Mouse (Mus musculus) erythroid progenitor cell, adult 5-6 weeks (primary cell): ENCODE results near the gene Gpr62. TPM values are rescaled to one million over a fixed set of nuclear protein-coding genes. Genes with fewer than 3 reads are reported as not detected.

Experiments
- ATAC-seq: replicated peaks from 2 replicates; pipeline ENCODE4 v1.8.0; 2016; ENCODE audit warnings: moderate number of reproducible peaks, mild to moderate bottlenecking, moderate TSS enrichment, inconsistent platforms; ENCODE audit not compliant: poor library complexity, low FRiP score, severe bottlenecking
- total RNA-seq, 2 experiments: library from RNA; stranded (forward) in 1 of 2; stranded (reverse) in 1 of 2; fragments of 150-400 nt in 1 of 2; fragments of 186-747, 209-891 nt in 1 of 2; gene quantifications; 2 replicates each; pipeline versions ENCODE4 v1.2.3 to v1.2.4; 2015 to 2017; ENCODE audit warnings: low replicate concordance in 2 of 2

Gpr62 gene
- total RNA-seq, 2 experiments from 2014 or later: not detected

DNA sequence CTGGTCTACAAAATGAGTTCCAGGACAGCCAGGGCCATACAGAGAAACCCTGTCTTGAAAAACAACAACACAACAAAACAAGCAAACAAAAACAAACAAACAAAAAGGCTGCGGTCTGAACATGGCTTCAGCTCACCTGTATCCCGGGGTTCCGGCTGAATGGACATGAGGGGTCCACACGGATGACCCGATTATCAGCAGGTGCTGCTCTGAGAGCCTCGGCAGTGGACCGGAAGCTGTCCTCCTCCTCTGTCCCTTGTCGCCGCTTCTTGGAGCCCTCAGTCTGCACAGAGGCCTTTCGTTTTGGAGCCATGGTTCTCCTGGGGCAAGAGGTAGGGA, 9.9 kb upstream of the Gpr62 start, which contains the start of gene Rrp9:
Rrp9 (plus strand) TSS at position 301 of the 339 bp plus-strand sequence.
- ATAC-seq: no peak

DNA sequence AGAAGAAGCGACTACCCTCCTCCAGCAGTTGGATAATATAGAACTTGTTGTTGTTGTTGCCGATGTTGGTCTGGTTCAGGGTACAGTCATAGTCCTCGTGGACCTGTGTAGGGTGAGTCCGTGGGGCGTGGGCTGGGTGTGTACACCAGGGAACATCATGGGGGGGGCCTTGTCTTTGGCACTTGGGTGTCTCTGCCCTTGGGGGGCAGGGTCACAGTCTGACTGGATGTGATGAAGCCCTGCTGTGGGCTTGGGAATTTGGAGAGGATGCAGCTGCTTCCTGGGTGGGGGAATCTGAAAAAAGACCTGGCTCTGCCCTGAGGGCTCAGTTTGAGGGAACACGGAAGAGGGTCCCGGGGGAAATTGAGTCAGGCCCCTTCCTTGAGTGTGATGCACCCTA, 9.3 kb upstream of the Gpr62 start:
- ATAC-seq: no peak

DNA sequence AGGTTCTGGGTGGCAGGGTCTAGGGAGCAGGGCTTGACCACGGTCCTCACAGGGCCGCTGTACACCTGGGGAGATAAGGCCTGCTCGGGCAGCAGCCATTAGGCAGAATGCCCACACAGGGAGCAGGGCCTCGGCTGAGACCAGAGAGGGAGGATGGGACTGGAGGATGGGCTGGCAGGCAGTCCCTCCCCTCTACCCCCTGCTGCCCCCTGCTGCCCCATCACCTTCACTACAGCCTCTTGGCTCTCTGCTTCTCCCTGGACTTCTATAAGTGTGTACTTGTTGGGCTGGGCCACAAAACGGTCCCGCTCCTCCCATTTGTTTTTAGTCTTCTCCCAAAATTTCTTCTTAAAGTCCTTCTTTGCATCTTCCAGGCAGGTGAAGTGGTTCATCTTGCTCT, 8.7 kb upstream of the Gpr62 start:
- ATAC-seq: no peak

DNA sequence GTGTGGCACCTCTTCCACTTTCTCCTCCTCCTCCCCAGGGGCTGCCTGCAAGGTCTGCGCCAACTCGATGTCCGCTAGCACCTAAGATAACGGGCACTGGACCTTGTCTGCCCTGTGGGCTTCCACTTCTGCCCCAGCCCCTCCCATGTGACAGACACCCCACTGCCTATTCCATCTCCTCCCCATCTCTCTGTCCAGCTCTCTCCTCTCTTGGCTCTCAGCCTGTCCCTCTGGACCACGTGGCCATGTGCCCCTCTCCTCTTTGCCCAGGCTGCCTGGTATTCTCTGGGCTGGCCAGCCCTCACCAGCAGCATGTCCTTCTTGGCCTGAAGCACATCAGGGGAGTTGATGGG, 8.0 kb upstream of the Gpr62 start:
- ATAC-seq: no peak

DNA sequence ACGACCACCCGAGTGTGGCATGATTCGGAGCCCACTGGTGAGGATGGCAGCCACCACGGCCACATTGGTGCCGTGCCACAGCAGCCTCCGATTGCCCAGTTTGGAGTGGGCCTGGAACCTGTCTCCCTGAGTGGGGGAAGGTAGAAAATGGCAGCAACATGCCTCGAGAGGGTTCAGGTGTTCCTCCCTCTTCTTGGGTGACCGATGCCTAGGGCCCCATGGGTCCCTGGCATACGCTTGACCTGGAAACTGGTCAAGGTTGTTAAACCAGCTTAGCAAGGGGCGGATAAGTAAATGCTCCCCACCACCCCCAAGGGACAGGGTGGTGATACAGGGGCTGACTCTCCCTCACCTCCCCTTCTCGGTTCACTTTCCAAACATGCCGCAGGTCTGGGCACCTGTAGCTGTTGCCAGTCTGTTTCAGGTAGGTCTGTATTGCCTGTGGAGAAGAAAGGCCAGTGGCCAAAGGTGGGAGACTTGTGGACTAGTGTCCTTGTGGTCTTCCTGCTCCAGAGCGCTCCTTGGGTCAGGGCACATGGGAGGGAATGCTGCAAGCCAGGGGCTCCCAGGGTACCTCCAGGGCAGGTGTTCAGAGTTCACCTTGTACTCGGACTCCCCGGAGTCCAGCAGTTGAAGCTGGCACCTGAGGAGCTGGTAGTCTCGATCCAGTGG, 7.5 kb upstream of the Gpr62 start:
- ATAC-seq: no peak

DNA sequence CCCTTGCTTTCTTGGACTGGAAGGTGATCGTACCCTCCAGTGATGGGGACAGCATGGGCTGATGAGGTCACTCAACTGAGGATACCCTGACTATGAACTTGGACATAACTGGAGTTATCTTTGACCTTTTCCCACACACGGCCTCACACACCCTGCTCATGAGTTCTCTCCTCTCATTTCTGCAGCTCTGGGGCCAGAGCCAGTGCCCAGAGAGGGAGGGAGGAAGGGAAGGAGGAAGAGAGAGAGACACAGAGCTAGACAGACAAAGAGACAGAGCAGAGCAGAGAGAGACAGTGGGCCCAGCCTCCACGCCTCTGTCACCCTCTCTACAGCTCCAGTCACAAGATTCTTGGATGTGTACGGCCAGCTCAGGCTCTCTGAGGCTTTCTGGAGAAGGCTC, 6.6 kb upstream of the Gpr62 start:
- no peak for ATAC-seq

DNA sequence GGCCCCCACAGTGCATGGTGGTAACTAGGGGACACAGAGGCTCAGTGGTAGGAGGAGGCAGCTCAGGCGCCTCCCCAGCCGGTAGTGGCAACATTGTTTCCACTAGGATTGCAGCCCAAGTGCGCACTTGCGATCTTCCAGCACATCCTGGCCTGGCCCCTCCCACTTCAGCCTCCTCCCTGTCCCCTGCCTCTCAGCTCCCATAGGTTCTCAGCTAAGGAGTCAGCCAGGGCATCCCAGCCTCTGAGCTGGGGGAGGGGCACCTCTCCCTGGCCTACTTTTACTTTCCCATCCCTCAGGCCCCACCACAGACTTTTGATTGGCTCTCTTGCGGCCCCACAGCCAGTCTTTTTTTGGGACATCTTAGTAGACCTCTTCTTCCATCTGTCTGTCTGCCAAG, 6.2 kb upstream of the Gpr62 start:
- no peak for ATAC-seq

DNA sequence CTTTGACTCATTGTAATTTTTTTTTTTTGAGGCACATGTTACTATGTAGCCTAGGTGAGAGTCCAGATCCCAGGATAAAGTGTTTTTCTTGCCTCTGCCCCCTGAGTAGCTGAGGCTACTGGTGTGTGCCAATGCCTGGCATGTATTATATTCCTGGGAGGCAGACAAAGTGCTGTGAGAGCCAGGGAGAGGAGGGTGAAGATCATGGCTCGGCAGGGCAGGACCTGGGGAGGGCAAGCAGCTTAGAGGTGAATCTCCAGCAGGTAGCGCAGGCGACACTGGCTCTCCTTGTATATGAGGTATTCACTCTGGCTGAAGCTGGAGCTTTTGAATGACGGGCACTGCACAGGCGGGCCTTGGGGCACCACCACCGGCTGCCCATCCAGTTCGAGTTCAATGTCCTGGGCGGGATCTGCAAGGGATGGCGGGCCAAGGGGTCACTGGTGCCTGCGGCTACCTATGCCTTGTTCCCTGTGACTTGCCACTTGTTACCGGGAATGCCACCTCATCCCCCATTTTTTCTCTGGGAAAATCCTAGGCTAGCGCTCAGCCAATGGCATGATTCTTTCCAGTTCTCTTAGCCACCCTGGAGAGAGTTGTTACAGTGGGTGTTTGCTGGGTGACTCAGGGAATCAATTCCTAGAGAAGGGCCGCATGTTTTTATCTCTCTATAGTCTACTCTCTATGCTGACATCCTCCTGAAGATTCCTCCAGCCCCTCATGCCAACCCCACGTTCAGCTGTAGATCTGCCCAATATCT, 5.4 kb upstream of the Gpr62 start:
- no peak for ATAC-seq

DNA sequence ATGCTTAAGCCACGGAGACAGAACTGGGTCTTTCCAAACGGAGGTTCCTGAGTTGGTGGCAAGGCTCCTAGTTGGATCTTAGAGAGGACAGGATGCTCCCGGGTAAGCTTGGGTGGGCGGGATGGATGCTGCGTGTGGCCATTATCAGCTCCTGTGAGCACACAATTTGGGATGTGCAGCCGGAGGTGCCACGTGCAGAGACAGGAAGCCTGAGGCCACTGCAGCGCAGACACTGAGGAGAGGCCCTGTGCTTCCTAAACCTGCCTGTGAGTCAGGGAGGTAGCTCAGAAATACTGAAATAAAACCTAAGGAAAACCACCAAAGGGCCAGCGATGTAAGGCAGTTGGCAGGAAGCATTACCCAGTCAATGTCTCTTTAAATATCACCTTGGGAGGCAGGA, 4.0 kb upstream of the Gpr62 start:
- ATAC-seq: no peak

DNA sequence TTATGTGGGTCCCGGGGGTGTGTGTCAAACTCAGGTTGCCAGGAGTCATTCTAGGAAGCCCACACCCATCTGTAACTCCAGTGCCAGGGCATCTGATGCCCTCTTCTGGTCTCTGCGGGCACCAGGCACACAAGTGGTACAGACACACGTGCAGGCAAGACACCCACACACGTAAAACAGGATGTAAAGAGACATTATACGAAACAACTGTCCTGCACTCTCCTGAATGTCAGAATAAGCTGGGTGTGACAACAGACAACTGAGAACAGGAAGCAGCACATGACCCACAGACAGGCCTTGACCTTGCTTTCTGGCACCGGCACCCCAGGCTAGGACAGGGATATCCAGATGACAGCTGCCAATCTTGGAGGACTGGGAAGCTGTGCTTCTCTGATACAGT, 3.6 kb upstream of the Gpr62 start:
- ATAC-seq: no peak

DNA sequence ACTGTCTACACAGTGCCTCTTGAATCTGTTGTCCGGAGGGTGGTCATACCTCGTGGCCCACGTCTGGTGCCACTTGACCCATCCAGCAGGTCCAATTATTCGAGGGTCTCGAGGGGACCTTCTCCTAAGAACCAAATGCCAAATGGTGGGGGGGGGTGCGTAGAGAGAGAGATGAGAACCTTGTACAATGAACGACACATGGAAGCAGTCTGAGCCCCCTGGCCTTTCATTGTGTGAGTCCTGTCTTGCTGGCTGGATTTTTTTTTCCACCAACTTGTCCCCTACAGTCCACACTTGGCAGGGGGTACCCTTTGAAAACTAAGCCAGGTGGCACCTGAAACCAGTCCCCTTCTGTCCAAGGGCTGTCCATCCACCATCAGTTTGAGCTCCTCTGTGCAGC, 2.0 kb upstream of the Gpr62 start:
- ATAC-seq: no peak

DNA sequence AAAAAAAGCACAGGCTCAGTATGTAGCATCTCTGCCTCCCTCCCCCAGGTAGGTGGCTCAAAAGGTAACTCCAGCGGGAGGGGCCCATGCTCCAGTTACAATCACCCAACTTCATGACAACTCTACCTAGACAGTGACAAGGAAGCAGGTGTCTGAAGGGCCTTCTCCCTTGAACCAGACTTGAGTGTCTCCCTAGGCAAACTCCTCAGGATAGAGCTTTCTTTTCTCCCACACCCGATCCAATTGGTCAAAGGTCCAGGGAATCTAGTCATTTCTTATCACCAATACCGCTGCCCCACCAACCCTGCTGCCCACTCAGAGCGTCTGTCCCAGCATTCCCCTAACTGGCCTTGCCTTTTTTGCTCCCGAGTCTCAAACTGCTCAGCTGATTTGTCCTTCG, 983 bp upstream of the Gpr62 start:
- no peak for ATAC-seq

DNA sequence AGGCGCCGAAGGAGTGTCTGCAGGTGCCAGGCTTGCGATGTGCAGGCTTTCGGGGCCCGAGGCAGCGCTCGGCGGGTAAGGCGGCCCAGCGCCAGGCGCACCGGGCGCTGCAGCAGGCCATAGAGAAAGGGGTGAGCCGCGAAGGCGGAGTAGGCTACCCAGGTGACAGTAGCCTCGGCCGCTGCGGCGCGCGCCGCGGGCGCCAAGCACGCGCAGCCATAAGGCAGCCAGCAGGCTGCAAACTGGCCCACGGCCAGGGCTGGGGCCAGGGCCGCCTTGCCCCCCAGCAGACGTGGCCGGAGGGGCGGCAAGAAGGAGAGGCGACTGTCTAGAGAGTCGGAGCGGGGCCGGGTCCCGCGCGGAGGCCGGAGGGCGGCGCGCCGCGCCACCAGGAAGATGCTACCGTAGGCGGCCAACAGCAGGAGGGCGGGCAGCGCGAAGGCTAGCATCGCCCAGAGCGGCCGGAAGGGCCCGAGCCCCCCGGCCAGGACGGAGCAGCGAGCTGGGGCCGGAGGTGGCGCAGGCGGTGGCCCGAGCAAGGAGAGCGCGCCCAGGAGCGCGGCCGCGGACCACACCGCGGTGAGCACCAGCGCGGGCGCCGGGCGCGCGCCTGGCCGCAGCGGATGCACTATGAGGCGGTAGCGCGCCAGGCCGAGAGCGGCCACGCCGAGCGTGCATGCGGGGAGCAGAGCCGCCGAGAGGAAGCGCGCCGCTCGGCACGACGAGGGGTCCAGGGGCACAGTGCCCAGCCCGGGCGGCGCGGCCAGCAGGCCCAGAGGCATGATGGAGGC, 792 bp downstream of the Gpr62 start:
- 0 out of 2 replicates have a peak, but pooled peaks have one; percentile 25 for ATAC-seq

DNA sequence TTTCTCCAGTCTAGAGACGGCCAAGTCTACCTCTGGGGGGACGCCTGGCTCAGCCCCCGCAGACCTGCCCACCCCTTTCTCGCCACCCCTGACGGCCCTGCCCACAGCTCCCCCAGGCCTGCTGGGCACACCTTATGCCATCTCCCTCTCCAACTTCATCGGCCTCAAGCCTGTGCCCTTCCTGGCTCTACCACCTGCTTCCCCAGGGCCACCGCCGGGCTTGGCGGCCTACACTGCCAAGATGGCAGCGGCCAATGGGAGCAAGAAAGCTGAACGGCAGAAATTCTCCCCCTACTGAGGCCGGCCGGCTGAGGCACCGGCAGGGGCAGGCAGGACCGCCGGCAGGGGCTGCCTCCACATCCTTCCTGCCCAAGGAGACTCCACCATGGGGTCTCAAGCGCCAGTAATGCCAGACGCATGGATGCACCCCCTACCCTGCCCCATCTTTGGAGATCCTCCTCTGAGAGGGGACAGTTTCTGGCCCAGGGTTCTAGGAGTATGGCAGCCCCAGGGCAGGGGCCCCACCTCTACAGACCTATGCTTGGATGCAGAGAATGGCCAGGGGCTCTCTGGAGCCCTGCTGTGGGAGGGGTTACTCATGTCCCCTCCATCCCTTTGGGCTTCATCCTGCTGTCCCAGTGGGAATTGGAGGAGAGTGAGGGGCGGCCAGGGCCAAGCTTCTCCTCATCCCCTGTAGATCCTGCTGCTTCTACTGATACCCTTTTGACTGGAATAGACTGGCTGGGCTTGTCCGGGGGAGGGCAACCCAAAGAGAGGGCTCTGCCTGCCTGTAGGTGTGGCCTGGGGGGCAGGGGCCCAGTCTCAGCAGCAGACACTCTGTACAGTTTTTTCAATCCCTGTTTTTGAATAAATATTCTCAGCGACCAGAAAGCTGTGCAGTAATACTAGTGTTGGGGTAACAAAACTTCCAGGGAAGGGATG, 2.3 kb downstream of the Gpr62 start:
- ATAC-seq: no peak

DNA sequence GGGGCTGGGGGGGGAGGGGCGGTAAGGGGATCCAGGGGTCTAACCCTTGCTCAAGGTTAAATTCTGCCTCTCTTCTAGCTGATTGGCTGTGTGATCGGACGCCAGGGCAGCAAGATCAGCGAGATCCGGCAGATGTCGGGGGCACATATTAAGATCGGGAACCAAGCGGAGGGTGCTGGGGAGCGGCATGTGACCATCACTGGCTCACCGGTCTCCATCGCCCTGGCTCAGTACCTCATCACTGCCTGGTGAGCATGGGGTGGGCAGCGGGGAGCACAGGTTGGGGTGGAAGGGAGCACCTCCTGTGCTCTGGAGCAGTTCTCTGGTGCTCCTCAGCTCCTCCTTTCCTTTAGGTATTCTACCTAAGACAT, 3.3 kb downstream of the Gpr62 start:
- ATAC-seq: no peak

DNA sequence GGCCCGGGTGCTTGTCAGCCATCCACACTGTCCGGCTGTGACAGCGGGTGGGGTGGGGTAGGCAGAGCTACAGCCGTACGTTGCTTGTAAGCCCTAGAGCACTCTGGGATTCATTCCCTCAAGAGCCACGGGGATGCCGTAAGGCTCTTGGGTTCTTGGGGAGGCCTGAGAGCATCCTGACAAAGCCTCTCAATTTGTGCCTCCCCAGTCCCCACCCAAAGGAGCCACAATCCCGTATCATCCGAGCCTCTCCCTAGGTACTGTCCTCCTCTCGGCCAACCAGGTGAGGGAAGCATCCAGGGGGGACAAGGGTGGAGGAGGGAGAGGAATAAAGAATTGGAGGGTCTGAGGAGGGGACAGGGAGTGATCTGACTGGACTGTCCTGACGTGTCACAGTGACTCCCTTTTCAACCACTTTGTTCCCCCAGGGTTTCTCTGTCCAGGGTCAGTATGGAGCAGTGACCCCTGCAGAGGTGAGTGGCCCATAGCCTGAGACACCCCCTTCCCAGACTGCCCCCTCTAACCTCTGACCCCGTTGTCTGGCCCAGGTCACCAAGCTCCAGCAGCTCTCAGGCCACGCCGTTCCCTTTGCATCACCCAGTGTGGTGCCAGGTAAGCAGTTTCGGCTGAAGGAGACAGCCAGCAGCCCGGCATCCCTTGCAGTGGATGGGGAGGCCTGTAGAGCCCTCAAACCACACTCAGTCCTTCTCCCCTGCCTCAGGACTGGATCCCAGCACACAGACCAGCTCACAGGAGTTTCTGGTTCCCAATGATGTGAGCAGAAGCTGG, 3.9 kb downstream of the Gpr62 start:
- ATAC-seq: no peak

DNA sequence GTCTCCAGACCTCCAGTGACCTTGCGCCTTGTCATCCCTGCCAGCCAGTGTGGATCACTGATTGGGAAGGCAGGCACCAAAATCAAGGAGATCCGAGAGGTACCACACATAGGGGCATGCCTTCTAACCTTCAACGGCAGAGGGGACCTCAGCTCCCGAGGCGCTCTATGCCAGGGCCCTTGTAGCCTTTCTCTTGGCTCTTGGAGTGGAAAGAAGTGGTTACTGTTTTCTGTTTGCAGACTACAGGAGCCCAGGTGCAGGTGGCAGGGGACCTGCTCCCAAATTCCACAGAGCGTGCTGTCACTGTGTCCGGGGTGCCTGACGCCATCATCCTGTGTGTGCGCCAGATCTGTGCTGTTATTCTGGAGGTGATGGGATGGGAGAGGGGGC, 4.7 kb downstream of the Gpr62 start:
- ATAC-seq: no peak

DNA sequence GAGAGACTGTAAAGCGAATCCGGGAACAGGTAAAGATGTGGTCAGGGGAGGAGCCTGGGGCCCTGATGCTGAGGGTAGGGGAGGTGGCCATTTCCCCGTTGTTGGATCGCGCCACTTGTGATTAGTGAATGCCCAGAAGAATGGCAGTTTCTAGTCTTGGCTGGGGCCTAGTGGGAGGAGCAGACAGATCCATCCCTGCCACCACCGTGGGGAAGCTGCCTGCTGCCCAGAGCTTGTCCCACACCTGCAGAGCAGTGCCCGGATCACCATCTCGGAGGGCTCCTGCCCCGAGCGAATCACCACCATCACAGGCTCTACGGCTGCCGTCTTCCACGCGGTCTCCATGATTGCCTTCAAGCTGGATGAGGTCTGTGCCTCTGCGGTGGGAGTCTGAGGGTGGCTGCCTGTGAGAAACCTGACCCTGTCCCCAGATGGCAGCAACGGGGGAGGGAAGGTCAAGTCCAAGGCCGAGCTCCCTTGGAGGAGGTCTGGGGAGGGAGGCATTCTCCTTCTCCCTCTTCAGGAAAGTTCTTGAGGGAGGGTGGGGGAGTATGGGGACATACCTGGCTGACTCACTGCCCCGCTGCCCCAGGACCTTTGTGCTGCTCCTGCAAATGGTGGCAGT, 5.2 kb downstream of the Gpr62 start:
- no peak for ATAC-seq

DNA sequence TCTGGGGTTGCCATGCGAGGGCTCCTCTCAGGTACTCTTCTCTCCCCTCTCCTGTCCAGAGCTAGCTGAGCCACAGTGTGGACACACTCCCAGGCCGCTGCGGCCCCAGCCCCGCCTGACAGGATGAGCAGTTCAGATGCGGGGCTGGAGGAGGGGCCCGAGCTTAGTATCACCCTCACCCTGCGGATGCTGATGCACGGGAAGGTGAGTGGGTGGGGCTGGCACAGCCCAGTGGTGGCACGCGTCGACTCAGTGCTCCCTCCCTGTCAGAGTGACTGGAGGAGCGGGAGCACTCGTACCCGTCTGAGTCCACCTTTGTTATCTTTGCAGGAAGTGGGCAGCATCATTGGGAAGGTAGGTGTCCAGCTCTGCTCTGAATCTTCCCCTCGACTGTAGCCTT, 5.8 kb downstream of the Gpr62 start:
- ATAC-seq: no peak
